Mouse (Mus musculus): ENCODE measurements at regions not wholly inside any gene's neighbourhood (a gene's known extent, or its start where the extent isn't known, plus 50 kb on each side); places are given as distances from the start of the nearest gene placed in this dataset.

GRCm38 (mm10) chr1:92277199-92277747, 81.8 kb upstream of the Hdac4 start:
- no peak for DNase-seq

GRCm38 (mm10) chr1:92275388-92275787, 79.9 kb upstream of the Hdac4 start:
- no peak for DNase-seq

GRCm38 (mm10) chr1:92273760-92274159, 78.3 kb upstream of the Hdac4 start:
- no peak for DNase-seq

GRCm38 (mm10) chr1:92271676-92272291, 76.3 kb upstream of the Hdac4 start:
- DNase-seq = no peak

DNA sequence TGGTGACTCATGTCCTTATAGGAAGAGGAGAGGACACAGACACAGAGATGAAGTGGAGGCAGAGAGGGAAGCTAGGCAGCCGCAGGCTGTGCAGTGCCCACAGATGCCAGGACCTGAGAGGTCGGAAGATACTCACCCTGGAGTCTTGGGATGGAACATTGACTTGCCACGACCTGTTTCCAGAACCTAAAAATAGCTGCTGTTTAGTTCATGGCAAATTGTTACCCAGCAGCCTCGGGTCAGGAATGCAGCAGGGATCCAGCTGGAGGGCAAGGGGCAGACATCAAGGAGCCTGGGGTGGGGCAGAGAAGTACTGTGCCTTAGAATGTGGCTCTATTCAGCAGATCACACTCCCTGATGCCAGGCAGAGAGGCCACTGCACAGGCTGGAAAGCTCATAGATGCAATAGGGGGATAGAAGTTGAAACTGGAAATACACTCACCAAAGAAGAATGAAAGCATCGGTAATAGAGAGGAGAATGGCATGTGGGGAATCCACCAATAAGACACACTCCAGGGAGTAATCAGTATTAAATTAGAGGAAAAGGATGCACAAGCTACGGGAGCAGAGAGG, 75.1 kb upstream of the Hdac4 start:
- DNase-seq = no peak

GRCm38 (mm10) chr1:92269464-92269863, 74.0 kb upstream of the Hdac4 start:
- DNase-seq = no peak

DNA sequence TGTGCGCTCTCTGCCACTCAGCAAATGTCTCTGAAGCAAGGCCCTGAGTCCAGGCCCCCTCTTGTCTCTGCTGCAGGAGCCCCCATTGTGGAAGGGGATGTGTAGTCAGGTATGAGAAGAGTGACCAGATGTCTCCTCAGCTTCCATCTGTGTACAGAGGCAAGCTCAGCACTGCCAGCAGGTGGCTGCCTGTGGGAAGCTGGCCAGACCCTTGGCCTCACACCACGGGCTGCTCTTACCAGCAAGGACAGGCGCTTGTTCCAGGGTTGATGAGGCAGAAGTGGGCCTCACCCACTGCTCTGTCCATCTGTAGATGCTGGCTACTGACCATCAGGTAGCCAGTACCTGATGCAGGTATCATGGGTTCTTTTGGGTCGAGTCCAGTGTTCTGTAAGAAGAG, 69.4 kb upstream of the Hdac4 start:
- no peak for DNase-seq

GRCm38 (mm10) chr1:92259715-92260392, 64.4 kb upstream of the Hdac4 start:
- DNase-seq = no peak

DNA sequence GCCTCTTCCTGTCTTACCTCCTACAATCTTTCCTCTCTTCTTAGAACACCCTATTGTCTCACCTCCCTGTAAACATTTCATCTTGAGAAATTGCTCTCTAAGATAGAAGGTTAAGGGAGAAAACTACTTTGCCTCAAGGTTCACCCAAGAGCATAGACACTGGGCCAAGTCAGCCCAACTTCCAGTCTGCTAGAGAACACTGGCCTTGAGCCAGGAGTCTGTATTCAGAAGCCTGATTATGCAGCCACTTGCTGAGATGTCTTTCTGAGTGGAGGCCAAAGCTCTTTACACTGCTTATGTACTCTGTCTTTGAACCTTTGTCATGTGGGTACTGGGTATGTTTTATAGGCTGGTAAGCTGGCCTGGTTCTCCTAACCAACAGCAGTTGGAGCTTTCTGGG, 62.5 kb upstream of the Hdac4 start:
- peak; percentile 33 for DNase-seq

DNA sequence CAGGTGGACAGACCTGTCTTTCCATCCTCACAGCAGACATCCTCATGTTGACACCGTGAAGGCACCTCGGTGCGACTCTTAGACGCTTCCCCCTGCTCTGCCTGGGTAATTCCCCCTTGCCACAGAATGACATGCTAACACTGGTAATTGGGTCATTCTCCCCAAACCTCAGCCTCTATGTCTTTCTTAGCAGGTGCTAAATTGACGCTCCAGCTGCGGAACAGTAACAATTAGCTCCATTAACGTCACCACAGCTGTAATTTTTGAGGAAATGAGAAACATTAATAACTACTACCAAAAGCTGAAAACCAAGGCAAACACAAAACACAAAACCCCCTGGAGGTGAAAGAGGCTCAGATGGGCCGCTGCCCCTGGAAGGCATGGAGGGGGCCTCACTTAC, 57.6 kb upstream of the Hdac4 start:
- no peak for DNase-seq

- DNase-seq = no peak
Measured at GRCm38 (mm10) chr1:92250594-92251463, 55.3 kb upstream of the Hdac4 start.
